8 mouse cellular contexts compared by ENCODE assay signal in genomic region chr9:99163420-99164147, GRCm38 (mm10). TPM values are rescaled to one million over a fixed set of nuclear protein-coding genes. Genes with fewer than 3 reads are reported as not detected.
A peak's percentile ranks its signal among the peaks of the same experiment; 100 is the strongest.
DNase-seq lines count a peak whose midpoint lies in the region; ATAC-seq and TF ChIP-seq lines count a peak whose summit lies in the region.

No protein-coding gene starts in this region.

- peak overlapping the region; percentile 34 for H3K4me2 ChIP-seq in hindbrain, embryonic 14.5 days (replicated peaks)
- H3K4me2 ChIP-seq in midbrain, embryonic 15.5 days = peak overlapping the region; percentile 22; the same call in 1 of the 2 replicates
- no peak overlapping the region for H3K4me2 ChIP-seq in intestine, embryonic 16.5 days (ENCODE audit: low read depth, low read length)

- intact Hi-C loops in gastrocnemius, adult 2 months (cut with DNase I) = no loop called here
- intact Hi-C loops in gastrocnemius, postnatal 36 days (cut with DNase I) = no loop called here

- H3K4me1 ChIP-seq in hindbrain, embryonic 14.5 days (replicated peaks; ENCODE audit: control insufficient read depth, insufficient read depth, low read length) = no peaks in the 10 kb centered on the region; the same call in 1 of the 2 replicates
- H3K4me1 ChIP-seq in midbrain, embryonic 15.5 days = 0 out of 2 replicates have a peak, but pooled peaks cover 8% of the 10 kb centered on the region
- no peaks in the 10 kb centered on the region for H3K4me1 ChIP-seq in intestine, embryonic 16.5 days (ENCODE audit: control insufficient read depth, insufficient read depth, low read length)

- WGBS in hindbrain, embryonic 14.5 days = 10% methylated on average over 14 of the region's 15 CpGs
- WGBS in midbrain, embryonic 15.5 days = 10% methylated on average over 15 of the region's 15 CpGs
- WGBS in intestine, embryonic 16.5 days = 37% methylated on average over 15 of the region's 15 CpGs

- DNase-seq in gastrocnemius, adult 2 months = no peak
- no peak for DNase-seq in gastrocnemius, postnatal 36 days
- DNase-seq in embryo, embryonic 10 days (ENCODE audit: low spot score) = peak; percentile 63
- peak; percentile 58 for DNase-seq in hindbrain, embryonic 14.5 days (ENCODE audit: low spot score)
- DNase-seq in kidney, postnatal 4 days = no peak
- no peak for DNase-seq in c-Kit-positive CD71-positive TER-119-positive erythroid progenitor cells, embryonic 14.5 days (ENCODE audit: low spot score)

- TF ChIP-seq CTCF in gastrocnemius, adult 2 months (IDR thresholded peaks at IDR 0.05) = no peak

- ATAC-seq in hindbrain, embryonic 14.5 days (ENCODE audit: low FRiP score) = peak; percentile 69; the same call in 1 of the 2 replicates
- no peak for ATAC-seq in midbrain, embryonic 15.5 days (replicated peaks)
- ATAC-seq in intestine, embryonic 16.5 days = no peak

- no peaks in the 10 kb centered on the region for H3K9me3 ChIP-seq in hindbrain, embryonic 14.5 days (ENCODE audit: control insufficient read depth, low read length)
- no peaks in the 10 kb centered on the region for H3K9me3 ChIP-seq in midbrain, embryonic 15.5 days
- no peaks in the 10 kb centered on the region for H3K9me3 ChIP-seq in intestine, embryonic 16.5 days (ENCODE audit: control insufficient read depth, low read length)

- no peak overlapping the region for H3K4me3 ChIP-seq in gastrocnemius, adult 2 months
- no peak overlapping the region for H3K4me3 ChIP-seq in hindbrain, embryonic 14.5 days (replicated peaks; ENCODE audit: low read length)
- H3K4me3 ChIP-seq in midbrain, embryonic 15.5 days = no peak overlapping the region
- no peak overlapping the region for H3K4me3 ChIP-seq in intestine, embryonic 16.5 days (ENCODE audit: low read length)

- 0 out of 2 replicates have a peak overlapping the region, but pooled peaks have one; percentile 24 for H3K27ac ChIP-seq in gastrocnemius, adult 2 months
- H3K27ac ChIP-seq in hindbrain, embryonic 14.5 days = peak overlapping the region; percentile 23; the same call in 1 of the 2 replicates
- no peak overlapping the region for H3K27ac ChIP-seq in midbrain, embryonic 15.5 days
- no peak overlapping the region for H3K27ac ChIP-seq in intestine, embryonic 16.5 days (ENCODE audit: low read length)

- H3K27me3 ChIP-seq in hindbrain, embryonic 14.5 days (ENCODE audit: control insufficient read depth, insufficient read depth, low read length) = no peaks in the 10 kb centered on the region
- H3K27me3 ChIP-seq in midbrain, embryonic 15.5 days (replicated peaks) = no peaks in the 10 kb centered on the region
- no peaks in the 10 kb centered on the region for H3K27me3 ChIP-seq in intestine, embryonic 16.5 days (replicated peaks; ENCODE audit: control insufficient read depth, insufficient read depth, low read length)

- no peaks in the 10 kb centered on the region for H3K36me3 ChIP-seq in hindbrain, embryonic 14.5 days (replicated peaks; ENCODE audit: control insufficient read depth, insufficient read depth)
- H3K36me3 ChIP-seq in midbrain, embryonic 15.5 days (replicated peaks) = no peaks in the 10 kb centered on the region
- H3K36me3 ChIP-seq in intestine, embryonic 16.5 days (ENCODE audit: control insufficient read depth, insufficient read depth, low read length) = no peaks in the 10 kb centered on the region

- H3K9ac ChIP-seq in hindbrain, embryonic 14.5 days = no peak overlapping the region
- no peak overlapping the region for H3K9ac ChIP-seq in midbrain, embryonic 15.5 days
- no peak overlapping the region for H3K9ac ChIP-seq in intestine, embryonic 16.5 days (ENCODE audit: low read depth, low read length)

RNA-seq across cellular contexts. Expression of gene Pik3cb, which starts 23.2 kb away (rescaled TPM):
- total RNA-seq in gastrocnemius, adult 2 months (2021) = 1 to 10 TPM; 4.5 to 6.1 TPM
- 1 to 10 TPM; 5.1 to 5.2 TPM for total RNA-seq in gastrocnemius, postnatal 36 days (2021)
- polyA plus RNA-seq in hindbrain, embryonic 14.5 days (2014; fragmentation: Nextera tagmentation; extraction: Ambion mirVana) = 3.8 and 4.3 TPM in 2 replicates
- polyA plus RNA-seq in midbrain, embryonic 15.5 days (2015; fragmentation: Nextera tagmentation; extraction: Ambion mirVana) = 2.3 and 4.4 TPM in 2 replicates
- polyA plus RNA-seq in intestine, embryonic 16.5 days (2015; fragmentation: Nextera tagmentation; extraction: Ambion mirVana) = 0.72 and 0.73 TPM in 2 replicates

Comparison
In these comparisons a context has a peak if more than half of its experiments do, and no peak if none do; other contexts are left out.
1. DNase-seq: peak in embryo, embryonic 10 days (single experiment) and hindbrain, embryonic 14.5 days (single experiment); none in gastrocnemius, adult 2 months (single experiment), gastrocnemius, postnatal 36 days (0 of 2), kidney, postnatal 4 days (0 of 2) and c-Kit-positive CD71-positive TER-119-positive erythroid progenitor cells, embryonic 14.5 days (single experiment).
2. H3K27ac ChIP-seq: peak in gastrocnemius, adult 2 months (single experiment) and hindbrain, embryonic 14.5 days (single experiment); none in midbrain, embryonic 15.5 days (single experiment) and intestine, embryonic 16.5 days (single experiment).